Mouse (Mus musculus) cerebellum, adult 2 months (tissue): ENCODE results near the gene Socs1. TPM values are rescaled to one million over a fixed set of nuclear protein-coding genes. Genes with fewer than 3 reads are reported as not detected.

Experiments used
- DNase-seq, 2 experiments: peaks; one replicate each; pipeline ENCODE4 v3.0.0; 2021
- H3K27ac ChIP-seq: fragments of 200-500 bp; 2 replicates; pipeline ENCODE4 v1.5.1; 2012; ENCODE audit warnings: low read length, control low read depth, inconsistent platforms; ENCODE audit not compliant: insufficient read depth
- H3K27me3 ChIP-seq: fragments of 200-500 bp; 2 replicates; pipeline ENCODE4 v1.6.1; 2012; ENCODE audit warnings: inconsistent platforms, mild to moderate bottlenecking, low read length, moderate library complexity; ENCODE audit not compliant: control insufficient read depth, insufficient read depth
- H3K4me1 ChIP-seq: fragments of 200-500 bp; 2 replicates; pipeline ENCODE4 v1.6.1; 2011; ENCODE audit warnings: low read length; ENCODE audit not compliant: control insufficient read depth, insufficient read depth
- H3K4me3 ChIP-seq: fragments of 200-500 bp; replicated peaks from 2 replicates; pipeline ENCODE3; 2011; ENCODE audit warnings: mild to moderate bottlenecking, low read depth, low read length, control low read depth; ENCODE audit not compliant: insufficient read depth
- CTCF ChIP-seq: fragments of 200-500 bp; IDR thresholded peaks from 2 replicates; pipeline ENCODE4 v1.5.1; 2011; ENCODE audit warnings: low read depth, mild to moderate bottlenecking, control low read depth, low read length, moderate library complexity, borderline replicate concordance; ENCODE audit not compliant: insufficient read depth
- POLR2A ChIP-seq: fragments of 200-500 bp; IDR thresholded peaks from 2 replicates; pipeline ENCODE4 v1.6.1; 2011; ENCODE audit warnings: low read length, control low read depth, borderline replicate concordance; ENCODE audit not compliant: insufficient read depth
- WGBS: fragments of 180-500 bp; shearing (Covaris S2); methylation state at CpG from one replicate; pipeline ENCODE4 v1.1.7; 2018; 5-methylcytosine and 5-hydroxymethylcytosine counted together
- polyA plus RNA-seq: library from polyadenylated mRNA; depleted of rRNA; stranded (reverse); fragments of >200 nt; gene quantifications from 2 replicates; pipeline ENCODE4 v1.2.3, GENCODE M21; 2012

Gene Socs1
- polyA plus RNA-seq, 1 experiment = 1.3 TPM

DNA sequence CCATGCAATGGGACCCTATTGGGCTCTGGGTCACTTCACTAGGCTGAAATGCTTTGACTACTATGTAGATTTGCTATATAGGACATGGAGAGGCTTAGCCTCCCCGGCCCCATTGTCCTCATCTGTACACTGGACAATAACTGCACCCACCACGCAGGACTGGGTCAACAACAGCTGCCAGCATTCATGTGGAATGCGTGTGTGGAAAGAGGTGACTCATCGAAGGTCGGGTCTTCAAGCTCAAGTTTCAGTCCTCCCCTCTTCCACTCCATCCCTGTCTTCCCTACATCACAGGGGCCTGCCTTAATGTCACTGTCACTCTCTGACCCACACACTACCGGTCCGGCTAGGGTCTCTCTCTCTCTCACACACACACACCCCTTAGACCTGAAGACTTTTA lies 9.0 kb downstream of the Socs1 start:
- 77% methylated on average over 7 of the region's 7 CpGs for WGBS
- DNase-seq = no peak
- Histone ChIP-seq H3K27me3 (no peaks in the 10 kb centered on the region), H3K4me3 (no peak overlapping the region), H3K4me1 (no peaks in the 10 kb centered on the region), H3K27ac (no peak overlapping the region)
- TF ChIP-seq CTCF (no peak), POLR2A (no peak)

DNA sequence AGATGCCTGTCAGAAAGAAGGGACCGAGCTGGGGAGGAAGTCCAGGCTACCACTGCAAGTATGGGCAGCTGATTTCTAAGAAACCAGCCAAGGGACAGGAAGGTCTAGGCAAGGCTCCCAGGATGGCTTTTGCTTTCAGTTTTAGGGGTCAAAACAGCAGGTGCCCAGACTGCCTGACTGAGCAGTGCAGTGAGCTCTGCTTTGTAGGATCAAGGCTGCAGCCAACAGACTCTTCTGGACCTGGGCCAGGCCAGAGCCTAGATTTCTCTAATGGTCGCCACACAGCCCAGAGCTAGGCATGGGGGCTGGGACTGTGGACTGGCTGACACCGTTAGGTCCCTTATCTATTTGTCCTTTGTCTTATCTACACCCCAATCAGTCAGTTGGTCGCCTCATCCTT lies 10.6 kb downstream of the Socs1 start:
- Histone ChIP-seq H3K4me3 (no peak overlapping the region), H3K4me1 (no peaks in the 10 kb centered on the region), H3K27me3 (no peaks in the 10 kb centered on the region), H3K27ac (no peak overlapping the region)
- TF ChIP-seq CTCF = no peak
- no peak for TF ChIP-seq POLR2A
- 72% methylated on average over 4 of the region's 4 CpGs for WGBS
- no peak for DNase-seq

DNA sequence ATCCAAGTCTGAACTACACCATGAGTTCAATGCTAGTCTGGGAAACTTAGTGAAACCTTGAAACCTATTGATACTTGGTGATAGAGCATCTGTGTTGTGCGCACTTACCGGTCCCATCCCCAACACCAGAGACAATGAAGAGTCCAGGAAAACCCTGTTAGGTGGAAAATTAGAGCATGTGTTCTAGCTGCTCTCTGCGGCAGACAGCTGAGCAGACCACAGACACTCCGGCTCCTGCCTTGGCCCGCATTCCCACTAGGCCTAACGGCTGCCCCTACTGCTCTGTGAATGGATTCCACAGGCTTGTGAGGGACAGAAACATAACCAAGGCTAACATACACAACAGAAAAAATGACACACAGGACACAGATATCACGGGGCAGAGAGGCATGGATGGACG lies 11.8 kb downstream of the Socs1 start:
- Histone ChIP-seq H3K4me3 (no peak overlapping the region), H3K27ac (no peak overlapping the region), H3K4me1 (no peaks in the 10 kb centered on the region), H3K27me3 (no peaks in the 10 kb centered on the region)
- no peak for DNase-seq
- TF ChIP-seq POLR2A (no peak), CTCF (no peak)
- WGBS = 85% methylated on average over 8 of the region's 8 CpGs

DNA sequence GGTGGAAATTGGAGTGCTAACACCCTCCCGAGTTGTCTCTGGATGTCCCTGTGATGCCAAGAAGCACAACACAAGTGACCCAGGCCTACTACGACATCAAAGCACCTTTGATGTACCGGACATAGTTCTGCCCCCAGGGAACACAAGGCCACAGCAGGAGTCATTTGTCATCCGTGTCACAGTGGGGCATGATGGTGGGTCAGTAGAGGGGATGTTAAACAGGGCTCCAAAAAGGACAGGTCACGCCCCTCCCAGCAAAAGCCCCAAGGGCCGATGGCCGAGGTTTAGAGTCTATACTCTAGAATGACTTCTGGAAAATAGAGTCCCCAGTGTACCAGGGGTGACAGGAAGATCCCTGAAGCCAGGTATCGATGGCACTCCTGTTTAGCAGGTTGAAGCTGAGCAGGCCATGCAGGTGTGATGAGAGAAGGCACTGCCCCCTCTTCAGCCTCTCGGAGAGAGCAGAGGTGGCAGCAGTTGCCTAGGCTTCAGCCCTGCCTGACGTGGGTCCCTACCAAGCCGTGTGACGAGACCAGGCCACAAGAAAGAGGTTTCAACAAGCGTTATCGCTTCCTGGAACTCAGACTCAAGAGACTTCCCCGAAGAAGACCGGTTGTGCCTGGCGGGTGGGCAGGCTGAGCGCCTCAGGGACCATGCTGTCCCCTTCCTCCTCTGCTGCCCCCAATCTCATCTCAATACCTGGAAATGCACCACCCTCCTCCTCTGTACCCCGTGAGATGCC lies 13.4 kb downstream of the Socs1 start:
- WGBS = 79% methylated on average over 19 of the region's 19 CpGs
- TF ChIP-seq CTCF = no peak
- no peak for TF ChIP-seq POLR2A
- Histone ChIP-seq H3K27ac (no peak overlapping the region), H3K27me3 (no peaks in the 10 kb centered on the region), H3K4me1 (no peaks in the 10 kb centered on the region), H3K4me3 (no peak overlapping the region)
- DNase-seq = no peak

DNA sequence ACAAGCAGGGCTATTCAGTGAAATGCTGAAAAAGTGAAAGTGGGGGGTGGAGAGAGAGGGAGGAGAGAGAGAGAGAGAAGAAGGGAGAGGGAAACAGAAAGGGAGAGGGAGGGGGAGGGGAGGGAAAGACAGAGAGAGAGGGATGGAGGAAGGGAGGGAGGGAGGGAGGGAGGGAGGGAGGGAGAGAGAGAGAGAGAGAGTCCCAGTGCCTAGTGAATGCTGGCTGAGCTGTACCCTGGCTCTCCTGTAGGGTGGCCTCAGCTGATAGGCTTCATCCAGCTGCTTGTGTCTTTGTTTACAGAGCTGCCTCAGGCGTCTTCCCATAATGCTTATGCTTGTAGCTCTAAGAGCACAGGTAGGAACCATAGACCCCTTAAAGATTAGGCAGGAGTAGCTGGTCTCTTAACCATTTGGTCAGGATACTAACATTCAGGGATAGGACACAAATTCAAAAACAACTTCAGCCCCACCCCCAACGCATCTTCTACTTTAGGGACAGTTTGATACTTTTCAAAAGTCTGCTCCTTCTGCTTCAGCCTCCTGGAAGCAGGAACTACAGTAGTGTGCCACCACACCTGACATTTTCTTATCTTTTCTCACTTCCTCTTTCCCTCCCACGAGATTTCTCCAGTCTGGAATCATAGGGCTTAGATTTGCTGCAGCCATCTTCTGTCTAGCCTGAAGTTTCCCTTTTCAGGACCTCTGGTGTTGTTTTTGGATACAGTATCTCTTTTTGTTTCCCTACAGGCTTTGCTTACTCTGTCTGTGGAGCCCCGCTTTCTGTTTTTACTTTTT lies 14.6 kb downstream of the Socs1 start:
- Histone ChIP-seq H3K27ac (no peak overlapping the region), H3K4me1 (no peaks in the 10 kb centered on the region), H3K4me3 (no peak overlapping the region), H3K27me3 (no peaks in the 10 kb centered on the region)
- no peak for DNase-seq
- WGBS = 72% methylated on average over 4 of the region's 4 CpGs
- TF ChIP-seq CTCF = no peak
- no peak for TF ChIP-seq POLR2A

DNA sequence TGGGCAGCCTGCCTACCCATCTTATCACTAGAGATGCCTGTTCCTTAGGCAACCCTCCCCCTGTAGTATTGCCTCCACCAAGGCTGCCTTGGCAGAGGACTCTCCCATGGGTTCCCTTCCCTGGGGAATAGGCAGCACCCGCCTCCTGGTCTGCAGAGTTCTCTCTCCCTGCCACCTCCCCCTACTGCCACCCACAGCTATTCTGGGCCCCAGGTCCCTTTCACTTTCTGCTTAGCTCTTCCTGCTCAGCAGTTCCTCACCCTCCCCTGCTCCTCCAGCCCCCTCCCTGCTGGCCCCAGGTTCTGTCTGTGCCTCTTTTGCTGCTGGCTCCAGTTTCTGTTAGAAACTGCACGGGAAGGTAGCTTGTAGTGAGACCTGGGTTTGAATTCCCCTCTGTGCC lies 15.7 kb downstream of the Socs1 start:
- DNase-seq = no peak
- H3K4me3 ChIP-seq = no peak overlapping the region
- TF ChIP-seq POLR2A = no peak
- TF ChIP-seq CTCF = no peak
- H3K27ac ChIP-seq = no peak overlapping the region
- WGBS = 62% methylated on average over 2 of the region's 2 CpGs
- H3K4me1 ChIP-seq = no peaks in the 10 kb centered on the region
- H3K27me3 ChIP-seq = no peaks in the 10 kb centered on the region

DNA sequence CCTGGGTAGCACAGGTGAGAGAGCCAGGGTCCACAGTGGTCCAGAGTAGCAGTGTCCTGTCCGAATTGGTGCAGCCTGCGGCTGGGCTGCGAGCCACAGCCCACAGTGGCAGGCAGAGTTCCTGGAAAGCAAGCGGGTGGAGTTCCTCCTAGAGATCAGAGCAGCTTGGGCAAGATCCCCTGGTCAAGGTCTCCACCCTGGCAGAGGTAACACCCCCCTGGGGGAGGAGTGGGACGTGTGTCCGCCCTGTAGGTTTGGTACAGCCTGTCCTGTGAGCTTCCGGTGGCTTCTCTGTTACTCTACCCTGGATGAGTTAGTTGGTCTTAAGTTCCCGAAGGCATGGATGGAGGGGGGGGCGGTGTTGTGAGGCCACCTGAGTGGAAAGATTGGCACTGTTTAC lies 16.5 kb downstream of the Socs1 start:
- H3K4me3 ChIP-seq = no peak overlapping the region
- TF ChIP-seq CTCF (no peak), POLR2A (no peak)
- no peaks in the 10 kb centered on the region for H3K4me1 ChIP-seq
- DNase-seq = no peak
- 72% methylated on average over 9 of the region's 9 CpGs for WGBS
- H3K27me3 ChIP-seq = no peaks in the 10 kb centered on the region
- no peak overlapping the region for H3K27ac ChIP-seq

DNA sequence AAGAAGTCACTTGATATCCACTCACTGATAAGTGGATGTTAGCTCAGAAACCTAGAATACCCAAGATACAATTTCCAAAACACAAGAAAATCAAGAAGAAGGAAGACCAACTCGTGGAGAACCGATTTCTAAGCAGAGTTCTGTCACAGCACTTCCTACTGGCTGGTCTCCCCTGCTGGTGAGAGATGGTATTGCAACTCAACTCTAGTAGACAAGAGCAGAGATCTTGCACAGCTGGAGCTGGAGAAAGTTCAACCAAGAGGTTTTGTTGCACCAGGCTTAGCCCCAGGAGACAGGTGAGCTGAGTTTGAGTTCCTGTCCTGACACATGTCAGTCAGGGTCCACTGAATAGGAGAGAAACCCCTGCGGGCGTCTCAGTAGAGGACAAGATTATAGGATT lies 18.2 kb downstream of the Socs1 start:
- H3K27ac ChIP-seq = no peak overlapping the region
- 40% methylated on average over 4 of the region's 4 CpGs for WGBS
- peak; percentile 58 to 59 for DNase-seq
- H3K4me1 ChIP-seq = no peaks in the 10 kb centered on the region
- H3K4me3 ChIP-seq = no peak overlapping the region
- no peaks in the 10 kb centered on the region for H3K27me3 ChIP-seq
- peak; percentile 71 for TF ChIP-seq CTCF
- TF ChIP-seq POLR2A = no peak
